Mouse (Mus musculus): ENCODE results near the gene Cer1. TPM values are rescaled to one million over a fixed set of nuclear protein-coding genes. Genes with fewer than 3 reads are reported as not detected.

The Cer1 gene
- total RNA-seq, 2 experiments from 2014 or later: not detected

Other genes starting within 250 kb of the Cer1 start
- 100 to 1,000 TPM; 197 to 217 TPM for gene Nfib, start 179.4 kb downstream of the Cer1 start, total RNA-seq (2021)
- gene Zdhhc21, start 25.2 kb downstream of the Cer1 start, total RNA-seq (2021): 10 to 100 TPM; 43.7 to 46.7 TPM
- gene Frem1, start 167.2 kb upstream of the Cer1 start, total RNA-seq (2021): 1 to 10 TPM; 4.5 to 5.9 TPM